Mouse (Mus musculus): ENCODE measurements around the gene Scgb1b7.
"Not testable (repeated sequence)": the region's sequence is repeated elsewhere in the genome, so short reads cannot be mapped to it uniquely, and the experiment has no call there.

Scgb1b7 gene

GRCm38 (mm10) chr7:31712365-31712764, at the start of gene Scgb1b7:
TSS of gene Scgb1b7 (plus strand) at chr7:31712665.
- DNase-seq (ENCODE audit: low spot score), result not testable (repeated sequence)

GRCm38 (mm10) chr7:31705657-31706056, 6.8 kb upstream of the Scgb1b7 start, which contains the start of gene Scgb2b7:
TSS of gene Scgb2b7 (minus strand) at chr7:31705757.
- not testable (repeated sequence) for DNase-seq (ENCODE audit: low spot score)
